Mouse (Mus musculus): ENCODE data around the gene Olfr71. TPM values are rescaled to one million over a fixed set of nuclear protein-coding genes. Genes with fewer than 3 reads are reported as not detected.

Olfr71 gene
- polyA plus RNA-seq, 1 experiment from 2014 or later, result not detected

Other genes starting within 250 kb of the Olfr71 start
- gene Sit1, start 226.5 kb downstream of the Olfr71 start, polyA plus RNA-seq (2015; fragmentation: Nextera tagmentation; extraction: Ambion mirVana), result not detected in 2 replicates
- 71.6 and 74.3 TPM in 2 replicates for gene Ccdc107, start 217.4 kb downstream of the Olfr71 start, polyA plus RNA-seq (2015; fragmentation: Nextera tagmentation; extraction: Ambion mirVana)
- 43.8 and 47.3 TPM in 2 replicates for gene Arhgef39, start 210.6 kb downstream of the Olfr71 start, polyA plus RNA-seq (2015; fragmentation: Nextera tagmentation; extraction: Ambion mirVana)
- 2.3 and 3.3 TPM in 2 replicates for gene Car9, start 203.3 kb downstream of the Olfr71 start, polyA plus RNA-seq (2015; fragmentation: Nextera tagmentation; extraction: Ambion mirVana)
- gene Tpm2, start 186.5 kb downstream of the Olfr71 start, polyA plus RNA-seq (2015; fragmentation: Nextera tagmentation; extraction: Ambion mirVana), result 370 and 372 TPM in 2 replicates
- gene Creb3, start 147.9 kb downstream of the Olfr71 start, polyA plus RNA-seq (2015; fragmentation: Nextera tagmentation; extraction: Ambion mirVana), result 58.7 and 60.0 TPM in 2 replicates
- 60.4 and 63.6 TPM in 2 replicates for gene Tln1, start 147.6 kb downstream of the Olfr71 start, polyA plus RNA-seq (2015; fragmentation: Nextera tagmentation; extraction: Ambion mirVana)
- 35.0 and 38.5 TPM in 2 replicates for gene Rgp1, start 131.5 kb downstream of the Olfr71 start, polyA plus RNA-seq (2015; fragmentation: Nextera tagmentation; extraction: Ambion mirVana)
- gene Gba2, start 131.4 kb downstream of the Olfr71 start, polyA plus RNA-seq (2015; fragmentation: Nextera tagmentation; extraction: Ambion mirVana), result 26.9 and 27.0 TPM in 2 replicates
- 1.4 and 2.2 TPM in 2 replicates for gene Msmp, start 125.8 kb downstream of the Olfr71 start, polyA plus RNA-seq (2015; fragmentation: Nextera tagmentation; extraction: Ambion mirVana)
- 18.7 and 20.2 TPM in 2 replicates for gene Npr2, start 78.3 kb downstream of the Olfr71 start, polyA plus RNA-seq (2015; fragmentation: Nextera tagmentation; extraction: Ambion mirVana)
- gene Spag8, start 56.7 kb downstream of the Olfr71 start, polyA plus RNA-seq (2015; fragmentation: Nextera tagmentation; extraction: Ambion mirVana), result 0.84 and 1.00 TPM in 2 replicates
- 78.3 and 90.2 TPM in 2 replicates for gene Hint2, start 53.8 kb downstream of the Olfr71 start, polyA plus RNA-seq (2015; fragmentation: Nextera tagmentation; extraction: Ambion mirVana)
- 7.8 and 8.2 TPM in 2 replicates for gene Tmem8b, start 41.3 kb downstream of the Olfr71 start, polyA plus RNA-seq (2015; fragmentation: Nextera tagmentation; extraction: Ambion mirVana)
- gene Fam221b, start 41.1 kb downstream of the Olfr71 start, polyA plus RNA-seq (2015; fragmentation: Nextera tagmentation; extraction: Ambion mirVana), result 2.5 and 2.6 TPM in 2 replicates
- not detected in 2 replicates for gene Olfr70, start 9.4 kb downstream of the Olfr71 start, polyA plus RNA-seq (2015; fragmentation: Nextera tagmentation; extraction: Ambion mirVana)
- 1.7 and 2.3 TPM in 2 replicates for gene Hrct1, start 16.9 kb upstream of the Olfr71 start, polyA plus RNA-seq (2015; fragmentation: Nextera tagmentation; extraction: Ambion mirVana)
- gene Spaar, start 19.8 kb upstream of the Olfr71 start, polyA plus RNA-seq (2015; fragmentation: Nextera tagmentation; extraction: Ambion mirVana), result 0.33 and 0.63 TPM in 2 replicates
- not detected in 2 replicates for gene Olfr159, start 60.8 kb upstream of the Olfr71 start, polyA plus RNA-seq (2015; fragmentation: Nextera tagmentation; extraction: Ambion mirVana)
- gene Olfr156, start 113.6 kb upstream of the Olfr71 start, polyA plus RNA-seq (2015; fragmentation: Nextera tagmentation; extraction: Ambion mirVana), result 0.18 and 0.20 TPM in 2 replicates
- gene Olfr157, start 129.9 kb upstream of the Olfr71 start, polyA plus RNA-seq (2015; fragmentation: Nextera tagmentation; extraction: Ambion mirVana), result not detected in 2 replicates
- gene Olfr155, start 141.3 kb upstream of the Olfr71 start, polyA plus RNA-seq (2015; fragmentation: Nextera tagmentation; extraction: Ambion mirVana), result not detected in 2 replicates
- 35.7 and 36.3 TPM in 2 replicates for gene Reck, start 165.3 kb upstream of the Olfr71 start, polyA plus RNA-seq (2015; fragmentation: Nextera tagmentation; extraction: Ambion mirVana)
- 124 and 125 TPM in 2 replicates for gene Glipr2, start 247.1 kb upstream of the Olfr71 start, polyA plus RNA-seq (2015; fragmentation: Nextera tagmentation; extraction: Ambion mirVana)